Mouse (Mus musculus): ENCODE results near the gene Cd164l2.

DNA sequence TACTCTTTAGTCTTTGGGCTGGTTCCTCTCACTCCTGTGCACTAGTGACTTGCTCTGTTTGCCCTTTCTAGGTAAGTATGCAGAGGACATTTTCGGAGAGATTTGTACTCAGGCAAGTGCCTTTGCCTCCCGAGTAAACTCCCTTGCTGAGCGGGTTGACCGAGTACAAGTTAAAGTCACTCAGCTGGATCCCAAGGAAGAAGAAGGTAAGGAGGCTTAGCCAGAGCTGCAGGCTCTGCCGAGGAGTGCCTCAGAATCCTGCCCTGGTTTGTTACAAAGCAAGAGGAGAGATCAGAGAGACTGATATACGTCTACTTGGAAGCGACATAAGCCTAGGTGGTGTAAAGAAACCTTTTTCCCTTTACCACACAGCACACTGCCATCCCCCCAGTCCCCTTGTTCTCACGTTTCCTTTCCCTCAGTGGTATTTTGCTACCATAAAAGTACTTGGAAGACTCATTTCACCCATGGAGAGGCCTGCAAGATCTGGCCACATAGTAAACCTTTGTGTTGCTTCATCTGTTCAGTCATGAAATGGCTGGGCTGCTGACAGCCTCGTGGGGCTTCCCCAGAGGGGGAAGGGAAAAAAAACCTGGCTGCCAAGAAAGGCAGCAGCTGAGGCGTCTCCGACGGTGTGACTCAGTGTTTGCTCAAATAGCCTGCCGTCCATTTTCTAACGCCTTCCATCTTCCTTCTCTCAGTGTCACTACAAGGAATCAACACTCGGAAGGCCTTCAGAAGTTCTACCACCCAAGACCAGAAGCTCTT, 26.8 kb upstream of the Cd164l2 start:
- TF ChIP-seq CHD2 (IDR thresholded peaks at IDR 0.05; ENCODE audit: low read depth, low read length), result no peak
- no peak for TF ChIP-seq HCFC1 (IDR thresholded peaks at IDR 0.05; ENCODE audit: borderline replicate concordance, insufficient read depth, low read length)
- no peak for TF ChIP-seq ZNF384 (IDR thresholded peaks at IDR 0.05; ENCODE audit: low read depth, low read length)
- no peak for TF ChIP-seq MAFK (IDR thresholded peaks at IDR 0.05; ENCODE audit: insufficient read depth, low read depth, low read length)
